Mouse (Mus musculus): ENCODE measurements around the gene Ptov1. TPM values are rescaled to one million over a fixed set of nuclear protein-coding genes. Genes with fewer than 3 reads are reported as not detected.

The Ptov1 gene
- polyA plus RNA-seq, 1 experiment from 2014 or later: 458 TPM

DNA sequence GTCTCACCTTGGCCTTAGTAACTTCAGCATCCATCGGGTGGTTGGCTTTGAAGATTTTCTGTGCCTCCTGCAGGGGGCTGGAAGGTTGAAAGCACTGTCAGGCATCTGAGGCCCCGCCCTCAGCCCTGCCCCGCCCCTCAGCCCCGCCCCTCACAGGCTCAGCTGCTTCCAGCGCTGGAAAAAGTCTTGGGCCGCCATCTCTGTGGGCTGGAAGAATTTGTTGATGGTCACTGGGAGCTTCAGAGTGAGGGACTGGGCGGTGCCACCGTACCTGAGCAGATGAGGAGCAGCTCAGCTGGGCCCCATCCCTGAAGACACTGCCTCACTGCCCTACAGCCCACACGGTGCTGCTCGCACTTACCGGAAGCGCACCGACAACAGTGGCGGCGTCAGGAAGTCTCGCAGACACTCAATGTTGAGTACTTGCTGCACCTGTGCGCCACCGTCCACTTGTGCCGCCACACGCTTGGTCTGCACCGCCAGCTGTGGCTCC is 31.7 kb upstream of the Ptov1 start:
- WGBS: 16% methylated on average over 21 of the region's 21 CpGs
- H3K27me3 ChIP-seq (replicated peaks; ENCODE audit: control insufficient read depth, insufficient read depth, low read length): no peaks in the 10 kb centered on the region
- H3K9ac ChIP-seq (ENCODE audit: low read length): peak overlapping the region; percentile 32; the same call in 1 of the 2 replicates
- peak overlapping the region; percentile 46 for H3K4me2 ChIP-seq (ENCODE audit: low read length)
- ATAC-seq (peak; percentile 42), DNase-seq (ENCODE audit: low spot score) (peak; percentile 72)
- peaks cover 74% of the 10 kb centered on the region for H3K36me3 ChIP-seq (ENCODE audit: control insufficient read depth, insufficient read depth, low read length)
- no peak overlapping the region; the same call in 1 of the 2 replicates for H3K4me3 ChIP-seq (ENCODE audit: low read depth, low read length)
- H3K4me1 ChIP-seq (ENCODE audit: control insufficient read depth, insufficient read depth, low read length): peaks cover 7% of the 10 kb centered on the region
- H3K9me3 ChIP-seq (replicated peaks; ENCODE audit: control insufficient read depth, low read length): no peaks in the 10 kb centered on the region
- H3K27ac ChIP-seq (ENCODE audit: low read depth, low read length): peak overlapping the region; percentile 27; the same call in 1 of the 2 replicates

DNA sequence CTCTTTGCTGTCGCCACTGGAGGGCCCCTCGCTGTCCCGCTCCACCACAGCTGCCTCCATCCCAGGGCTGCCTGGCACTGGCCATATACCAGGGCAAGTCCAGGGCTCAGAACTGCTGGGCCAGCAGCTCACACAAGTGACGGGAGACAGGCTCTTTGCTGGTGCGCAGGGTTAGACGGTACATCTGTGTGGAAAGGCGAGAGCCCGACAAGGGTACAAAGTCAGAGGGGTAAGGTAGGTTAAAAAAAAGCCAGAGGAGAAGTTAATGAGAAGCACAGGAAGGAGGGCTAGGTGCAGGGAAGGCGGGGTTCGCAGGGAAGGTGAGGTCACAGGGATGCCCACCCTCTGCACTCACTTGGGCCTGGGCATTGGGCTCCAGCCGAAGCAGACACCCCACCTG is 31.0 kb upstream of the Ptov1 start:
- Histone ChIP-seq H3K36me3 (ENCODE audit: control insufficient read depth, insufficient read depth, low read length) (peaks cover 67% of the 10 kb centered on the region), H3K4me1 (ENCODE audit: control insufficient read depth, insufficient read depth, low read length) (peaks cover 7% of the 10 kb centered on the region), H3K9ac (ENCODE audit: low read length) (no peak overlapping the region), H3K4me2 (ENCODE audit: low read length) (no peak overlapping the region), H3K4me3 (ENCODE audit: low read depth, low read length) (no peak overlapping the region), H3K9me3 (replicated peaks; ENCODE audit: control insufficient read depth, low read length) (no peaks in the 10 kb centered on the region), H3K27ac (ENCODE audit: low read depth, low read length) (peak overlapping the region; percentile 27; the same call in 1 of the 2 replicates), H3K27me3 (replicated peaks; ENCODE audit: control insufficient read depth, insufficient read depth, low read length) (no peaks in the 10 kb centered on the region)
- DNase-seq (ENCODE audit: low spot score) (no peak), ATAC-seq (no peak)
- 82% methylated on average over 11 of the region's 11 CpGs for WGBS

DNA sequence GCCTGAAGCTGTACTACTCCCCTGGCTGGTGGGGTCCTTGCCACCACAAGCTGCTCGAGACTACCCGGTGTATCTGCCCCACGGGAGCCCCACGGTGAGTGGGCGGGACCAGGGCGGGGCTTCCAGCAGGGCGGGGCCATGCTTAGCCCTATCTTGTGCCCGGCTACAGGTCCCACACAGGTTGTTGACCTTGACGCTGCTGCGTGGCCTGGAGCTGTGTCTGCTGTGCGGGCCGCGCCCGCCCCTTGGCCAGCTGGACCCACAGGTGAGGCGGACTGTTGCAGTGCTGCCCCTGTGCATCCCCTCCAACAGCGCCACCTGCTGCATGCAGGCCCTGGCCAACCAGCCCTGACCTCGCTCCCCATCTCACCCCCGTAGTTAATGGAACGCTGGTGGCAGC is 29.0 kb upstream of the Ptov1 start:
- 34% methylated on average over 19 of the region's 19 CpGs for WGBS
- no peaks in the 10 kb centered on the region for H3K27me3 ChIP-seq (replicated peaks; ENCODE audit: control insufficient read depth, insufficient read depth, low read length)
- H3K9me3 ChIP-seq (replicated peaks; ENCODE audit: control insufficient read depth, low read length): no peaks in the 10 kb centered on the region
- DNase-seq (ENCODE audit: low spot score) (no peak), ATAC-seq (no peak)
- no peak overlapping the region for H3K4me2 ChIP-seq (ENCODE audit: low read length)
- H3K4me1 ChIP-seq (ENCODE audit: control insufficient read depth, insufficient read depth, low read length): peaks cover 18% of the 10 kb centered on the region
- H3K9ac ChIP-seq (ENCODE audit: low read length): no peak overlapping the region
- no peak overlapping the region for H3K4me3 ChIP-seq (ENCODE audit: low read depth, low read length)
- H3K36me3 ChIP-seq (ENCODE audit: control insufficient read depth, insufficient read depth, low read length): peaks cover 47% of the 10 kb centered on the region
- H3K27ac ChIP-seq (ENCODE audit: low read depth, low read length): no peak overlapping the region

DNA sequence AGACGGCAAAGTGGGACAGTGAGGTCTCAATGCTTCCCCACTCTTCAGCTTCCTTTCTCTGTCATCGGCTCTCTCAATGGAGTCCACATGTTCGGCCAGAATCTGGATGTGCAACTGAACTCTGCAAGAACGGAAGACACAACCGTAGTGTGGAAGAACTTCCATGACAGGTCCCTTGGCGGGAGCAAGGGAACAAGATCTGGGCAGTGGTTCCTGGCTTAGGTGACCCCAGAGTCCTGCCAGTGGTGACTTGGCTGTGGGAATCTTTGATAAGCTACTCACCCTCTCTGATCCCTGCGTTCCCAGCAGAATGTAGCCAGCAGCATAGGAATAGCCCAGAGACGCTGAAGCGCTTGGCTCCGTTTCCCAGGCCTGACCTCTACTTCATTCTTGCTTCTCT is 26.9 kb upstream of the Ptov1 start:
- peak overlapping the region; percentile 83 for H3K4me2 ChIP-seq (ENCODE audit: low read length)
- H3K4me3 ChIP-seq (ENCODE audit: low read depth, low read length): peak overlapping the region; percentile 58
- H3K27me3 ChIP-seq (replicated peaks; ENCODE audit: control insufficient read depth, insufficient read depth, low read length): no peaks in the 10 kb centered on the region
- ATAC-seq: no peak
- peak overlapping the region; percentile 90 for H3K27ac ChIP-seq (ENCODE audit: low read depth, low read length)
- WGBS: 33% methylated on average over 10 of the region's 10 CpGs
- H3K4me1 ChIP-seq (ENCODE audit: control insufficient read depth, insufficient read depth, low read length): peaks cover 26% of the 10 kb centered on the region
- no peaks in the 10 kb centered on the region for H3K9me3 ChIP-seq (replicated peaks; ENCODE audit: control insufficient read depth, low read length)
- H3K9ac ChIP-seq (ENCODE audit: low read length): peak overlapping the region; percentile 79
- DNase-seq (ENCODE audit: low spot score): no peak
- peaks cover 26% of the 10 kb centered on the region for H3K36me3 ChIP-seq (ENCODE audit: control insufficient read depth, insufficient read depth, low read length)

DNA sequence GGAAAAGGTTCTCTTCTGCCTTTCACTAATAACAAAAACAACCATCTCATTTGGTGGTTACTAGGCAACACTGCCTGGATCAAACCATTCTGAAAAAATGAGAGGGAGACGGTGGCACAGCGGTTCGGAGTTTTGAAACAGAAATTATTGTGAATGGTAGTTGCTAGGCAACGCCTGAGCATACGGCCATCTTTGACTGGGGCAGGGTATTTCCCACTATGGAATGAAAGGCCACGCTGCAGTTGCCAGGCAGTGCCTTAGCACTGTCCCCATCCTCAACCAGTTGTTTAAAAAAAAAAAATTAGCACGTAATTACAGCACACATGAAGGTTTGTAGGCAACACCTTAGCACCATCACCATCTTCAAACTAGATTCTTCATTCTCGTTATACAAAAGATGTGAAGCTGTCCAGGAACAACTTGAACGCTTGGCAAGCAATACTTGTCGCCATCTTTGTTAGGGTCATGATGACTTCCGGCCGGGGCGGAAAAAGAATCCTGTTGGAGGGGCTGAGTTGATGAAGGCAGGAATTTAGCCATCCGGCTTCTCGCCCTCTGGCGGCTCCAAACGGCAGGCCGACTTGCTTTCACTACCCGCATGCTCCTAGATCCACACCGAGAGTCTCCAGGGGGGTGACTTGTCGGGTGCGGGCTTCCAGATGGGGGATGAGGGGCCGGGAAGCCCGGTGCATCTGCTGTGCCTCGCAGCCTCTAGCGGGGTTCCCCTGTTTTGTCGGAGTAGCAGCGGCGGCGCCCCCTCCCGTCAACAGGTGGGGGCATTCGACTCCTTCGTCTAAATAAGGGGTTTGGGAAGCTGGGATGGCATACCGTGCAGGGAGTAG is 26.2 kb upstream of the Ptov1 start, which contains the start of gene Fuz:
Fuz (plus strand) TSS at position 487 of the 842 bp plus-strand sequence.
- Histone ChIP-seq H3K4me1 (ENCODE audit: control insufficient read depth, insufficient read depth, low read length) (peaks cover 33% of the 10 kb centered on the region), H3K9me3 (replicated peaks; ENCODE audit: control insufficient read depth, low read length) (no peaks in the 10 kb centered on the region), H3K4me3 (ENCODE audit: low read depth, low read length) (peak within 1 kb of the TSS; percentile 58), H3K27ac (ENCODE audit: low read depth, low read length) (peak within 1 kb of the TSS; percentile 90), H3K9ac (ENCODE audit: low read length) (peak within 1 kb of the TSS; percentile 79), H3K36me3 (ENCODE audit: control insufficient read depth, insufficient read depth, low read length) (peaks cover 19% of the 10 kb centered on the region), H3K27me3 (replicated peaks; ENCODE audit: control insufficient read depth, insufficient read depth, low read length) (no peaks in the 10 kb centered on the region), H3K4me2 (ENCODE audit: low read length) (peak within 1 kb of the TSS; percentile 83)
- under 1% methylated on average over 34 of the region's 34 CpGs for WGBS
- peak; percentile 75 for ATAC-seq
- peak; percentile 99 for DNase-seq (ENCODE audit: low spot score)

DNA sequence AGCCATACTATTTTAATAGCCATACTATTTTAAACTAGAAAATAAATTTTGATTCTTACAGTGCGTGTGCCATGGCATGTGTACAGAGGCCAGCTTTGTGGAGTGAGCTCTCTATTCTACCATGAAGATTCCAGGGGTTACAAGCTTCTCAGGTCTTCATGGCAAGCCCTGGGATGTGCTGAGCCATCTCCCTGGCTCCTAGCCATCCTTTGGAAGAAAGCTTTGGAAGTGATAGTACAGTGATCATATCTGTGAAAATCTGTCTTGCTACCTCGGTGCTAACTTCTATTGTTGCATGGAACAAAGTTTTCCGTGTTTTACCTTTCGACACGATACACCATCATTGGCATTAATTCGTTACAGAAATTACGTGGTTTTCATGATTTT is 25.6 kb upstream of the Ptov1 start:
- H3K9me3 ChIP-seq (replicated peaks; ENCODE audit: control insufficient read depth, low read length): no peaks in the 10 kb centered on the region
- no peaks in the 10 kb centered on the region for H3K27me3 ChIP-seq (replicated peaks; ENCODE audit: control insufficient read depth, insufficient read depth, low read length)
- peak overlapping the region; percentile 90 for H3K27ac ChIP-seq (ENCODE audit: low read depth, low read length)
- peaks cover 38% of the 10 kb centered on the region for H3K4me1 ChIP-seq (ENCODE audit: control insufficient read depth, insufficient read depth, low read length)
- WGBS: 11% methylated on average over 7 of the region's 7 CpGs
- peaks cover 13% of the 10 kb centered on the region for H3K36me3 ChIP-seq (ENCODE audit: control insufficient read depth, insufficient read depth, low read length)
- peak overlapping the region; percentile 58 for H3K4me3 ChIP-seq (ENCODE audit: low read depth, low read length)
- H3K9ac ChIP-seq (ENCODE audit: low read length): peak overlapping the region; percentile 17; the same call in 1 of the 2 replicates
- ATAC-seq (peak; percentile 13; the same call in 1 of the 2 replicates), DNase-seq (ENCODE audit: low spot score) (no peak)
- peak overlapping the region; percentile 83 for H3K4me2 ChIP-seq (ENCODE audit: low read length)

DNA sequence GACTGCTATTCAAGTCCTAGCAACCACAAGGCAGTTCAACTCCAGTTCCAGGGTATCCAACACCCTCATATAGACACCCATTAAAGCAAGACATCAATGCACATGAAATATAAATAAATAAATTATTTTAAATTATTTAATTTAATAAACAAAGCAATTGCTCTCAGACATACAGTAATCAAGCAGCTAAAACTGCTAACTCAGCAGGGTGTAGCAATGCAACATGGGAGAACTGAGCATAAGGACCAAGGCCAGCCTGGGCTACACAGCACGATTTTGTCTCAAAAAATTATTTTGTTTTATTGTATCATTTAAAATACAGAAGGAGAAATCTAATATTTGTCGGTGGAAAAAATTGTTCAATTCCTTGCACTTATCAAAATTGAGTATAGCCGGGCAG is 24.6 kb upstream of the Ptov1 start:
- Histone ChIP-seq H3K27me3 (replicated peaks; ENCODE audit: control insufficient read depth, insufficient read depth, low read length) (no peaks in the 10 kb centered on the region), H3K36me3 (ENCODE audit: control insufficient read depth, insufficient read depth, low read length) (peaks cover 13% of the 10 kb centered on the region), H3K27ac (ENCODE audit: low read depth, low read length) (peak overlapping the region; percentile 90; the same call in 1 of the 2 replicates), H3K4me3 (ENCODE audit: low read depth, low read length) (no peak overlapping the region), H3K9me3 (replicated peaks; ENCODE audit: control insufficient read depth, low read length) (no peaks in the 10 kb centered on the region), H3K4me2 (ENCODE audit: low read length) (peak overlapping the region; percentile 94; the same call in 1 of the 2 replicates), H3K9ac (ENCODE audit: low read length) (no peak overlapping the region), H3K4me1 (ENCODE audit: control insufficient read depth, insufficient read depth, low read length) (peaks cover 38% of the 10 kb centered on the region)
- no peak for DNase-seq (ENCODE audit: low spot score)
- 92% methylated on average over 3 of the region's 3 CpGs for WGBS
- no peak for ATAC-seq

DNA sequence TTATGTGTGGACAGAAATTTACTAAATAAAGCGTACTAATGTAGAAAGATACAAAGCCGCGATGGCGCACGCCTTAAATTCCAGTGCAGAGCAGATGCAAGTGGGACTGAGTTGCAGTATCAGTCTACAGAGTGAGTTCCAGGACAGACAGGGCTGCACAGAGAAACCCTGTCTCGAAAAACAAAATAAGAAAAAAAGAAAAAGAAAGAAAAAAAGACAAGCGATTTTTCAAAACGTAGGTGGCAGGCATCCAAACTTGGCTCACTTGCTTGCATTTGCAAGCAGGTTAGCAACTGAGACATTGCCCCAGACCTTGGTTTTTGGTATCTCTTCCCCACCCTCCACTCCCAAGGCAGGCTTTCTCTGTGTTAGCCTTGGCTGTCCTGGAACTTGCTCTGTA is 23.6 kb upstream of the Ptov1 start:
- Histone ChIP-seq H3K9ac (ENCODE audit: low read length) (peak overlapping the region; percentile 45), H3K4me3 (ENCODE audit: low read depth, low read length) (peak overlapping the region; percentile 87), H3K36me3 (ENCODE audit: control insufficient read depth, insufficient read depth, low read length) (peaks cover 17% of the 10 kb centered on the region), H3K27ac (ENCODE audit: low read depth, low read length) (peak overlapping the region; percentile 90), H3K4me2 (ENCODE audit: low read length) (peak overlapping the region; percentile 94), H3K9me3 (replicated peaks; ENCODE audit: control insufficient read depth, low read length) (no peaks in the 10 kb centered on the region), H3K27me3 (replicated peaks; ENCODE audit: control insufficient read depth, insufficient read depth, low read length) (no peaks in the 10 kb centered on the region), H3K4me1 (ENCODE audit: control insufficient read depth, insufficient read depth, low read length) (peaks cover 38% of the 10 kb centered on the region)
- no peak for ATAC-seq
- DNase-seq (ENCODE audit: low spot score): peak; percentile 77
- 0% methylated on average over 8 of the region's 8 CpGs for WGBS
